Mouse (Mus musculus) neural tube, embryonic 14.5 days (tissue): Measurements from ENCODE around the gene Macf1. TPM values are rescaled to one million over a fixed set of nuclear protein-coding genes. Genes with fewer than 3 reads are reported as not detected.
A peak's percentile ranks its signal among the peaks of the same experiment; 100 is the strongest.

Experiments used
- ATAC-seq: fragments of 200-750 bp; cut with Nextera tagmentation; 2 replicates; pipeline ENCODE4 v1.8.0; 2017; ENCODE audit warnings: low read depth, mild to moderate bottlenecking, moderate TSS enrichment, moderate library complexity
- H3K27ac ChIP-seq: fragments of 300-500 bp; sonication (generic); 2 replicates; pipeline ENCODE4 v1.5.1; 2014; ENCODE audit warnings: low read depth, mild to moderate bottlenecking, control low read depth, low read length, moderate library complexity, mixed read lengths
- H3K27me3 ChIP-seq: fragments of 300-500 bp; sonication (generic); 2 replicates; pipeline ENCODE4 v1.6.1; 2014; ENCODE audit warnings: low read length; ENCODE audit not compliant: control insufficient read depth, insufficient read depth
- H3K36me3 ChIP-seq: fragments of 300-500 bp; sonication (generic); 2 replicates; pipeline ENCODE4 v1.6.1; 2014; ENCODE audit warnings: low read length, mixed read lengths; ENCODE audit not compliant: control insufficient read depth, insufficient read depth
- H3K4me1 ChIP-seq: fragments of 300-500 bp; sonication (generic); 2 replicates; pipeline ENCODE4 v1.6.1; 2014; ENCODE audit warnings: low read length; ENCODE audit not compliant: control insufficient read depth, insufficient read depth
- H3K4me2 ChIP-seq: fragments of 300-500 bp; sonication (generic); 2 replicates; pipeline ENCODE4 v1.6.1; 2014; ENCODE audit warnings: mild to moderate bottlenecking, low read depth, low read length, control low read depth
- H3K4me3 ChIP-seq: fragments of 300-500 bp; sonication (generic); 2 replicates; pipeline ENCODE4 v1.5.1; 2014; ENCODE audit warnings: low read depth, low read length, control low read depth, mixed read lengths
- H3K9ac ChIP-seq: fragments of 300-500 bp; sonication (generic); replicated peaks from 2 replicates; pipeline ENCODE4 v1.6.1; 2014; ENCODE audit warnings: low read depth, mild to moderate bottlenecking, control low read depth, low read length, mixed read lengths
- H3K9me3 ChIP-seq: fragments of 300-500 bp; sonication (generic); 2 replicates; pipeline ENCODE4 v1.6.1; 2016; ENCODE audit warnings: low read length; ENCODE audit not compliant: control insufficient read depth
- WGBS: fragments of 180-500 bp; shearing (Covaris S2); extraction: QIAGEN DNeasy Blood & Tissue Kit; methylation state at CpG from one replicate; pipeline ENCODE4 v1.1.7; 2014; 5-methylcytosine and 5-hydroxymethylcytosine counted together
- microRNA-seq: library from miRNA; unstranded; fragments of <30 nt; microRNA quantifications from one replicate; pipeline ENCODE4, GENCODE M21; 2016
- polyA plus RNA-seq: library from polyadenylated mRNA; unstranded; fragments of >200 nt; fragmentation: Nextera tagmentation; extraction: Ambion mirVana; gene quantifications from 2 replicates; pipeline ENCODE4 v1.2.1, GENCODE M21; 2014

Gene Macf1
- polyA plus RNA-seq, 1 experiment from 2014 or later, result 144 TPM

GRCm38 (mm10) chr4:123314497-123314896 lies 369.7 kb downstream of the Macf1 start:
- no peaks in the 10 kb centered on the region for H3K36me3 ChIP-seq
- H3K9ac ChIP-seq, result no peak overlapping the region
- WGBS, result 88% methylated on average over 3 of the region's 3 CpGs
- H3K4me3 ChIP-seq, result no peak overlapping the region
- H3K9me3 ChIP-seq, result no peaks in the 10 kb centered on the region
- no peaks in the 10 kb centered on the region for H3K4me1 ChIP-seq
- no peak overlapping the region for H3K27ac ChIP-seq
- no peaks in the 10 kb centered on the region for H3K27me3 ChIP-seq
- ATAC-seq, result no peak
- no peak overlapping the region for H3K4me2 ChIP-seq

DNA sequence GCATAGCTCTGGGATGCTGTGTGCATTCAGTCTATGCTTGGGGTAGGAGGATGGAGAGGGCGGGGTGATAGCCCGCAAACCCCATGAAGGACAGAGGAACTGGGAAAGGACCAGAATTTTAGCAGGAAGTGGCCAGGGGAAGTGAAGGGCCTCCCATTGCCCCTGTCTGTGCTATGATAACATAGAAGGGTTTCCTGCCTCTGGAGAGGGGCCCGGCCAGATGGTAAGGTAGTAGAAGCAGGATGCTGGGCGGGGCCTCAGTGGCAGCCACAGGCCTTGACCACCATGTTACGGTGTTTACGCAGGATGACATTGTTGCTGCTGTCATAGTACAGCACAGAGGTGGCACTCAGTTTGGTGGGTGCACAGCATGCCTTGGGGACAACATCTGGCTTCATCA lies 371.1 kb downstream of the Macf1 start:
- Histone ChIP-seq H3K27me3 (no peaks in the 10 kb centered on the region), H3K4me2 (no peak overlapping the region), H3K9me3 (no peaks in the 10 kb centered on the region), H3K36me3 (no peaks in the 10 kb centered on the region), H3K27ac (no peak overlapping the region), H3K4me3 (no peak overlapping the region), H3K9ac (no peak overlapping the region), H3K4me1 (no peaks in the 10 kb centered on the region)
- no peak for ATAC-seq
- 92% methylated on average over 6 of the region's 6 CpGs for WGBS

DNA sequence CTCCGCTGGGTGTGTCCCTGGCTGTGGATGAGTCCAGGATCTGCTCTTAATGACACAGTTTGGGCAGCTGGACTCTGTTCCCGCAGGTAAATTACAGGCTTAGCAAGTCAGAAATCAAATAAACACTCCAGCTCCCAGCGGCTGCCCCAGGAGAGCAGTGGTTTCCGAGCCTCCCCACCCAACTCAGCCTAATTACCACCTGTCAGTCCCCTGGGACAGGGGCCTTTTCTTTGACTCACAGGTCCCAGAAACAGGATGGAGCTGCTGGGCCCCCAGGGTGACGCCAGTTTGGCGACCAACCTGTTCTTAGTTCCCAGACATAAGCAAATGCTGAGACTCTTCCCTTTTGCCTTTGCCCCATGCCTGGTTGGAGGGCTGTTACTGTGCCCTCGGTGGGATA lies 372.3 kb downstream of the Macf1 start:
- H3K4me2 ChIP-seq, result no peak overlapping the region
- H3K9me3 ChIP-seq, result no peaks in the 10 kb centered on the region
- H3K4me1 ChIP-seq, result no peaks in the 10 kb centered on the region
- H3K27ac ChIP-seq, result no peak overlapping the region
- H3K27me3 ChIP-seq, result no peaks in the 10 kb centered on the region
- H3K9ac ChIP-seq, result no peak overlapping the region
- 86% methylated on average over 7 of the region's 7 CpGs for WGBS
- no peak overlapping the region for H3K4me3 ChIP-seq
- H3K36me3 ChIP-seq, result no peaks in the 10 kb centered on the region
- ATAC-seq, result no peak

- Histone ChIP-seq H3K27ac (no peak overlapping the region), H3K36me3 (no peaks in the 10 kb centered on the region), H3K4me3 (no peak overlapping the region), H3K4me2 (no peak overlapping the region), H3K27me3 (no peaks in the 10 kb centered on the region), H3K9me3 (no peaks in the 10 kb centered on the region), H3K9ac (no peak overlapping the region), H3K4me1 (no peaks in the 10 kb centered on the region)
- no peak for ATAC-seq
- WGBS, result 65% methylated on average over 3 of the region's 3 CpGs
Measured at GRCm38 (mm10) chr4:123308292-123308691, 375.9 kb downstream of the Macf1 start.

- 87% methylated on average over 10 of the region's 10 CpGs for WGBS
- ATAC-seq, result no peak
- Histone ChIP-seq H3K9ac (no peak overlapping the region), H3K27ac (no peak overlapping the region), H3K9me3 (no peaks in the 10 kb centered on the region), H3K4me2 (no peak overlapping the region), H3K36me3 (no peaks in the 10 kb centered on the region; the same call in 1 of the 2 replicates), H3K27me3 (no peaks in the 10 kb centered on the region), H3K4me3 (no peak overlapping the region), H3K4me1 (no peaks in the 10 kb centered on the region)
Measured at GRCm38 (mm10) chr4:123306999-123307398, 377.2 kb downstream of the Macf1 start.

DNA sequence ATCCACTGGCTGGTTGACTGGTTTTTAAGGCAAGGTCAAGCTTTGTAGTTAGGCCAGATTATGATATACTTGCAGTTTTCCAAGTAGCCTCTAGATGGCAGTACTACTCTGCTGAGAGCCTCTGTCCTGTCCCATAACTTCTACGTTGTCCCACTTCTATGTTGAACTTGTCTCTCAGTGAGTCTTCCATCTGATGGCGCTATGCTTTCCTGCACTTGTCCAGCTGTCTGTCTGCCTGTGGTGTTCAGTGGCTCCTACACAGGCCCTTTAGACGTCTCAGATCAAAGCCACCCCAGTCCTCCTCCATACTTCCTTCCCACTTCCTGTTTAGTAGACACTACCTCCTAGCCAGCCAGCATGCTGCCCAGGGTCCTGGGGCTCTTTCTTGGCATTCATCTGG lies 378.4 kb downstream of the Macf1 start:
- H3K4me1 ChIP-seq, result no peaks in the 10 kb centered on the region
- H3K36me3 ChIP-seq, result no peaks in the 10 kb centered on the region; the same call in 1 of the 2 replicates
- no peak overlapping the region for H3K27ac ChIP-seq
- H3K9ac ChIP-seq, result no peak overlapping the region
- H3K4me2 ChIP-seq, result no peak overlapping the region
- H3K4me3 ChIP-seq, result no peak overlapping the region
- no peaks in the 10 kb centered on the region for H3K27me3 ChIP-seq
- no peaks in the 10 kb centered on the region for H3K9me3 ChIP-seq
- ATAC-seq, result peak; percentile 46; the same call in 1 of the 2 replicates
- 36% methylated on average over 3 of the region's 3 CpGs for WGBS

Small RNA genes lying within 50 kb of the gene (microRNA-seq; reads per million reads assigned to microRNA genes)
- gene Mir6398, result not detected

Other genes starting within 250 kb of the Macf1 start
- 485 and 586 TPM in 2 replicates for gene Ndufs5, start 33.8 kb upstream of the Macf1 start, polyA plus RNA-seq
- 81.8 and 94.2 TPM in 2 replicates for gene Akirin1, start 66.0 kb upstream of the Macf1 start, polyA plus RNA-seq
- gene Rhbdl2, start 103.5 kb upstream of the Macf1 start, polyA plus RNA-seq, result 0.72 and 1.2 TPM in 2 replicates
- gene 4933427I04Rik, start 175.3 kb upstream of the Macf1 start, polyA plus RNA-seq, result 0.21 and 0.35 TPM in 2 replicates
- 32.9 and 35.5 TPM in 2 replicates for gene Mycbp, start 220.5 kb upstream of the Macf1 start, polyA plus RNA-seq
- 47.3 and 52.3 TPM in 2 replicates for gene Rragc, start 233.1 kb upstream of the Macf1 start, polyA plus RNA-seq
- gene 4930535I16Rik, start 233.7 kb upstream of the Macf1 start, polyA plus RNA-seq, result not detected in 2 replicates